Mouse (Mus musculus) limb, embryonic 11.5 days (tissue): ENCODE measurements at regions not wholly inside any gene's neighbourhood (a gene's known extent, or its start where the extent isn't known, plus 50 kb on each side); places are given as distances from the start of the nearest gene placed in this dataset.

Source experiments
- ATAC-seq: fragments of 200-750 bp; cut with Nextera tagmentation; 2 replicates; pipeline ENCODE4 v1.8.0; 2017; ENCODE audit warnings: low read depth; ENCODE audit not compliant: insufficient number of reproducible peaks, low FRiP score, low TSS enrichment
- DNase-seq: peaks from one replicate; pipeline ENCODE4 v3.0.0-alpha.2; 2015; ENCODE audit warnings: low spot score
- H3K27ac ChIP-seq: fragments of 300-500 bp; sonication (generic); replicated peaks from 2 replicates; pipeline ENCODE4 v1.5.1; 2014; ENCODE audit warnings: low read depth, mild to moderate bottlenecking, low read length
- H3K27me3 ChIP-seq: fragments of 300-500 bp; sonication (generic); 2 replicates; pipeline ENCODE4 v1.6.1; 2014; ENCODE audit warnings: mild to moderate bottlenecking, low read length, mixed read lengths; ENCODE audit not compliant: control insufficient read depth, insufficient read depth
- H3K36me3 ChIP-seq: fragments of 300-500 bp; sonication (generic); 2 replicates; pipeline ENCODE4 v1.6.1; 2014; ENCODE audit warnings: mild to moderate bottlenecking, low read length, moderate library complexity, mixed read lengths; ENCODE audit not compliant: control insufficient read depth, insufficient read depth
- H3K4me1 ChIP-seq: fragments of 300-500 bp; sonication (generic); 2 replicates; pipeline ENCODE4 v1.6.1; 2014; ENCODE audit warnings: low read length, mixed read lengths; ENCODE audit not compliant: control insufficient read depth, insufficient read depth
- H3K4me2 ChIP-seq: fragments of 300-500 bp; sonication (generic); 2 replicates; pipeline ENCODE4 v1.6.1; 2014; ENCODE audit warnings: low read depth, mild to moderate bottlenecking, moderate library complexity; ENCODE audit not compliant: severe bottlenecking
- H3K4me3 ChIP-seq: fragments of 300-500 bp; sonication (generic); 2 replicates; pipeline ENCODE4 v1.5.1; 2014; ENCODE audit warnings: low read depth, low read length
- H3K9ac ChIP-seq: fragments of 300-500 bp; sonication (generic); 2 replicates; pipeline ENCODE4 v1.6.1; 2014; ENCODE audit warnings: mild to moderate bottlenecking, low read length
- H3K9me3 ChIP-seq: fragments of 300-500 bp; sonication (generic); 2 replicates; pipeline ENCODE4 v1.6.1; 2016; ENCODE audit warnings: low read length; ENCODE audit not compliant: control insufficient read depth
- WGBS: fragments of 180-500 bp; shearing (Covaris S2); extraction: QIAGEN DNeasy Blood & Tissue Kit; methylation state at CpG from one replicate; pipeline ENCODE4 v1.1.7; 2014; 5-methylcytosine and 5-hydroxymethylcytosine counted together

GRCm38 (mm10) chr2:75458898-75459297 is 200.2 kb upstream of the Hnrnpa3 start:
- Histone ChIP-seq H3K4me2 (no peak overlapping the region), H3K4me3 (no peak overlapping the region), H3K36me3 (no peaks in the 10 kb centered on the region), H3K9ac (no peak overlapping the region), H3K4me1 (peaks cover 26% of the 10 kb centered on the region), H3K27ac (no peak overlapping the region), H3K9me3 (no peaks in the 10 kb centered on the region), H3K27me3 (no peaks in the 10 kb centered on the region)
- WGBS: 87% methylated on average over 3 of the region's 3 CpGs
- no peak for DNase-seq
- ATAC-seq: no peak

- H3K9me3 ChIP-seq: no peaks in the 10 kb centered on the region
- no peak overlapping the region for H3K27ac ChIP-seq
- ATAC-seq: no peak
- no peak overlapping the region for H3K4me2 ChIP-seq
- DNase-seq: no peak
- peaks cover 31% of the 10 kb centered on the region for H3K4me1 ChIP-seq
- no peak overlapping the region for H3K4me3 ChIP-seq
- no peaks in the 10 kb centered on the region for H3K36me3 ChIP-seq
- no peak overlapping the region for H3K9ac ChIP-seq
- 84% methylated on average over 5 of the region's 5 CpGs for WGBS
- H3K27me3 ChIP-seq: no peaks in the 10 kb centered on the region
Measured at GRCm38 (mm10) chr2:75460419-75460818, 198.6 kb upstream of the Hnrnpa3 start.

DNA sequence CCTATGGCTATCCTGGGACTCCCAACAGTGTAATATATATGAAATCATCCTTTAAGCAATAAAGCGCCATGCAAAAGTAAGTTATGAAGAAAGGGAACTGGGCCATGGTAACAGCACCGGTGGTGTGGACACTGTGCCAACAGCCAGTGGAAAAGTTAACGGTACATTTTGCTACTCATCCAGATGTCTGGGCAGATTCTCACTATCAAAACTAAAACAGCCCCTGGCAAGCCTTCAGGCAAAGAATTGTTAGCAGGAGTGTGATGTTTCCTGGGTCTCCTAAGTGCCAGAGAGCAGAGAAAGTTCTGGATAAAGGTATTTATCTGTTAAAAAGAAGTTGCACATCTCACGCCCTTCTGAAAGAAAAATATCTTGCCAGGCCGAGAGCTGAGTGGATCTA is 198.0 kb upstream of the Hnrnpa3 start:
- ATAC-seq: no peak
- Histone ChIP-seq H3K4me2 (no peak overlapping the region), H3K4me3 (no peak overlapping the region), H3K36me3 (no peaks in the 10 kb centered on the region), H3K9ac (no peak overlapping the region), H3K27me3 (no peaks in the 10 kb centered on the region), H3K9me3 (no peaks in the 10 kb centered on the region), H3K27ac (no peak overlapping the region), H3K4me1 (peaks cover 31% of the 10 kb centered on the region)
- 76% methylated on average over 5 of the region's 5 CpGs for WGBS
- no peak for DNase-seq

DNA sequence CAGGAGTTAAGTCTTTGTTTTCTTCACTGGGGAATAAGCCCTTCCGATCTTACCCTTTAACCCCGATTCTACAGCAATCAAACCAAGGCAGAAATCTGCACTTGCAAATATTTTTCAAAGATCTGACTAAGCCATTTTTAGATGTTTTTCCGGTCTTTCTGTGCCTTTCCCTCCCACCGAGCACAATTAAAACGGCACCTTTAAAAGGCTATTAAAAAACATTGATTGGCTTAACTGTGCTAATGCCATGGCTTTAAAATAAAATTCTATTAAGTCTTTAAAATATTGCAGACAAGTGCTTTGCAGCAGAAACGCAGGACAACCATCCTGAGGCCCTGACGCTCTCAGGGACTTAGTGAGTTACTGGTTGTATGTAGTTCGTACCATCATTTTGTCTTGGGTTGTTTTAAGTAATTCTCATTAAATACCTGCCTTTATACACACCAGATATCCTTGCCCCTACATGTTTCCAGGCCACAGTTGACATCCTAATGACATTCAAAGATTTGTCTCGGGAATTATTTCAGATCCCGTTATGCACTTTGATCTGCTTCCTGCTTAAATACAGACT is 197.6 kb upstream of the Hnrnpa3 start:
- Histone ChIP-seq H3K4me3 (no peak overlapping the region), H3K27ac (no peak overlapping the region), H3K9ac (no peak overlapping the region), H3K36me3 (no peaks in the 10 kb centered on the region), H3K27me3 (no peaks in the 10 kb centered on the region), H3K4me2 (no peak overlapping the region), H3K4me1 (peaks cover 31% of the 10 kb centered on the region), H3K9me3 (no peaks in the 10 kb centered on the region)
- ATAC-seq: no peak
- DNase-seq: no peak
- 40% methylated on average over 10 of the region's 10 CpGs for WGBS

DNA sequence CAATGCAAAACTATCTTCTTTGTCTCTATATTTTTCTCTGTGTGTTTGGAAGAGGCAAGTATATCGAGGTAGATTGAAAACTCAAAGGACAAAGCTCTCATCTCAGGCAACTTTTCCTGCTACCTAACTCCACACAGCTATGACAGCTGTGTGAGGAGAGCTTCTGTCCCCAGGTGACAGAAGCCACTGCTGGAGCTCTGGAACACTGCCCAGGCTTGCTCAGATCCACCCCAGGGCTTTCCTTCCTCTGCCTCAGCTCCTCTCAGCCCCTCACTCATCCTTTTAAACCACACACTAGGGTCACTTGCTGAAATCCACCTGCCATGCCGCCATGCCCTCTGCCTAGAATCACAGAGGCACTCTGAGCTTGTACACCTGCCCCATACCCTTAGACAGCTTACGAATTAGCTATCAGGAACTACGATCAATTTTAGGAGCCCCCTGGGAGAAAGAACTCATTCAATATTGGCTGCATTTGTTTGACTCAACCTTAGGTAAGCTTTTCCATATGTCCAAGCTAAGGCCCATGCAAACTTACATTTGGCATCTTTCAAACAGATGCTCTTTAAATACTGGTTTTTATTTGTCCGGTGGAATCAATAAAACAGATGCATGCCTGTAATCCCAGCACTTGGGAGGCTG is 196.9 kb upstream of the Hnrnpa3 start:
- H3K27me3 ChIP-seq: no peaks in the 10 kb centered on the region
- no peak overlapping the region for H3K27ac ChIP-seq
- H3K4me2 ChIP-seq: no peak overlapping the region
- DNase-seq (no peak), ATAC-seq (no peak)
- H3K4me1 ChIP-seq: peaks cover 31% of the 10 kb centered on the region
- H3K9ac ChIP-seq: no peak overlapping the region
- no peak overlapping the region for H3K4me3 ChIP-seq
- no peaks in the 10 kb centered on the region for H3K9me3 ChIP-seq
- 44% methylated on average over 5 of the region's 5 CpGs for WGBS
- no peaks in the 10 kb centered on the region for H3K36me3 ChIP-seq

DNA sequence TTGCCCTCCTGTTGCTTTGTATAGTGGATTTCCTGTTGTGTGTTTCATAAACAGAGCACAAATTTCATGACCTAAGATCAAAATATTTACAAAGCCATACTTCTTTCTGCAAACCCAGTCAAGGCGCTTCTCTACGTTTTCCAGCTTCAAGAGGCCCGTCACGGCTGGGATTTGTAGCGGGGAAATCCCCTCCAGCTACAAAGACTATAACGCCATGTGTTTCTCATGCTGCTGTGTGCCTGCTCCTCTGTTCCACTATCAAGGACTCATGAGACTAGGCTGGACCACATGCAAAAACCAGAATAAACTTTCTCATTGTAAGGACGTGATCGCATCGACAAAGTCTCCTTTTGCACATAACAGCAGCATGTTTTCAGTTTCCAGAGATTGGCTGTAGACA is 196.0 kb upstream of the Hnrnpa3 start:
- H3K4me3 ChIP-seq: no peak overlapping the region
- DNase-seq (no peak), ATAC-seq (no peak)
- 47% methylated on average over 9 of the region's 9 CpGs for WGBS
- H3K9me3 ChIP-seq: no peaks in the 10 kb centered on the region
- H3K27me3 ChIP-seq: no peaks in the 10 kb centered on the region
- no peak overlapping the region for H3K9ac ChIP-seq
- no peaks in the 10 kb centered on the region for H3K36me3 ChIP-seq
- peaks cover 31% of the 10 kb centered on the region for H3K4me1 ChIP-seq
- H3K27ac ChIP-seq: no peak overlapping the region
- H3K4me2 ChIP-seq: no peak overlapping the region

DNA sequence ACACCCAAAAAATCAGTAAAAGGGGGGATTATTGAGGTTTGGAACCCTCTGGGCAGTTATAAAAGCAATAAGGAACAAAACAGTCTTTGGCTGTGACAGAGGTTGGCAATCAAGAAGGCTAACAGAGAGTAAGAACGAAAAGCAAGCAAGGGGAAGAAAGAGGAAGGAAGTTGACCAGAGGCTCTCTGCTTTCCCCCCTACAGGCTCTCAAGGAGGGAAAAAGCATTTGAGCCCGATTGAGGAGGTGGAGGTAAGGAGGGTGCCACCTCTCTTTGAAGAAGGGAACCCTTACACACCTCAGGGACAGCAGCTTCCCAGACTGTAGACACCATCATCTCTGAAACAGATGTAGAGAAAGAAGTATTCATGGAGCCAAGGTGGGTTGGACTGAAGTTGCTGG is 194.6 kb upstream of the Hnrnpa3 start:
- Histone ChIP-seq H3K4me2 (no peak overlapping the region), H3K9me3 (no peaks in the 10 kb centered on the region), H3K4me1 (peaks cover 34% of the 10 kb centered on the region), H3K36me3 (no peaks in the 10 kb centered on the region), H3K9ac (no peak overlapping the region), H3K27ac (no peak overlapping the region), H3K4me3 (no peak overlapping the region), H3K27me3 (no peaks in the 10 kb centered on the region)
- ATAC-seq: no peak
- no peak for DNase-seq
- 45% methylated on average over 2 of the region's 2 CpGs for WGBS

GRCm38 (mm10) chr2:75468851-75469250 is 190.2 kb upstream of the Hnrnpa3 start:
- Histone ChIP-seq H3K27me3 (no peaks in the 10 kb centered on the region), H3K27ac (no peak overlapping the region), H3K9me3 (no peaks in the 10 kb centered on the region), H3K9ac (no peak overlapping the region), H3K36me3 (no peaks in the 10 kb centered on the region), H3K4me3 (no peak overlapping the region), H3K4me1 (peaks cover 13% of the 10 kb centered on the region), H3K4me2 (no peak overlapping the region)
- DNase-seq (no peak), ATAC-seq (no peak)
- WGBS: 60% methylated on average over 8 of the region's 8 CpGs
